Mouse (Mus musculus): ENCODE data around the gene Rasl11a. TPM values are rescaled to one million over a fixed set of nuclear protein-coding genes. Genes with fewer than 3 reads are reported as not detected.
A peak's percentile ranks its signal among the peaks of the same experiment; 100 is the strongest.
"Not testable (repeated sequence)": the region's sequence is repeated elsewhere in the genome, so short reads cannot be mapped to it uniquely, and the experiment has no call there.

Gene Rasl11a
- polyA plus RNA-seq, 1 experiment from 2014 or later, result 33.3 TPM

- H3K9me3 ChIP-seq, result 0 out of 2 replicates have a peak, but pooled peaks cover 6% of the 10 kb centered on the region
- 82% methylated on average over 2 of the region's 2 CpGs for WGBS
- no peaks in the 10 kb centered on the region for H3K4me1 ChIP-seq
- no peak overlapping the region for H3K4me3 ChIP-seq
- DNase-seq (ENCODE audit: low spot score), result no peak
- H3K27me3 ChIP-seq (replicated peaks; ENCODE audit: low read depth, poor library complexity, severe bottlenecking), result no peaks in the 10 kb centered on the region
- H3K27ac ChIP-seq (replicated peaks), result no peak overlapping the region
- H3K36me3 ChIP-seq (replicated peaks), result no peaks in the 10 kb centered on the region
Observed at GRCm38 (mm10) chr5:146876024-146876423, 31.2 kb downstream of the Rasl11a start.

GRCm38 (mm10) chr5:146877882-146878281 is 33.0 kb downstream of the Rasl11a start:
- not testable (repeated sequence) for H3K4me3 ChIP-seq; H3K36me3 ChIP-seq (replicated peaks); H3K9me3 ChIP-seq; H3K27me3 ChIP-seq (replicated peaks; ENCODE audit: low read depth, poor library complexity, severe bottlenecking); H3K4me1 ChIP-seq; H3K27ac ChIP-seq (replicated peaks); DNase-seq (ENCODE audit: low spot score)
- 76% methylated on average over 6 of the region's 6 CpGs for WGBS

- Histone ChIP-seq H3K27ac (replicated peaks) (no peak overlapping the region), H3K9me3 (no peaks in the 10 kb centered on the region), H3K4me1 (no peaks in the 10 kb centered on the region), H3K27me3 (replicated peaks; ENCODE audit: low read depth, poor library complexity, severe bottlenecking) (no peaks in the 10 kb centered on the region), H3K36me3 (replicated peaks) (no peaks in the 10 kb centered on the region), H3K4me3 (no peak overlapping the region)
- no peak for DNase-seq (ENCODE audit: low spot score)
- 91% methylated on average over 6 of the region's 6 CpGs for WGBS
Observed at GRCm38 (mm10) chr5:146882261-146882660, 37.4 kb downstream of the Rasl11a start.

GRCm38 (mm10) chr5:146883053-146883452 is 38.2 kb downstream of the Rasl11a start:
- H3K27ac ChIP-seq (replicated peaks), result no peak overlapping the region
- H3K4me1 ChIP-seq, result no peaks in the 10 kb centered on the region
- no peak overlapping the region for H3K4me3 ChIP-seq
- no peaks in the 10 kb centered on the region for H3K9me3 ChIP-seq
- H3K27me3 ChIP-seq (replicated peaks; ENCODE audit: low read depth, poor library complexity, severe bottlenecking), result no peaks in the 10 kb centered on the region; the same call in 1 of the 2 replicates
- DNase-seq (ENCODE audit: low spot score), result no peak
- WGBS, result 71% methylated on average over 7 of the region's 7 CpGs
- no peaks in the 10 kb centered on the region for H3K36me3 ChIP-seq (replicated peaks)

GRCm38 (mm10) chr5:146883486-146884272 is 38.8 kb downstream of the Rasl11a start:
- no peaks in the 10 kb centered on the region for H3K36me3 ChIP-seq (replicated peaks)
- WGBS, result 85% methylated on average over 15 of the region's 15 CpGs
- no peak overlapping the region for H3K4me3 ChIP-seq
- no peaks in the 10 kb centered on the region; the same call in 1 of the 2 replicates for H3K27me3 ChIP-seq (replicated peaks; ENCODE audit: low read depth, poor library complexity, severe bottlenecking)
- DNase-seq (ENCODE audit: low spot score), result no peak
- H3K4me1 ChIP-seq, result no peaks in the 10 kb centered on the region
- H3K9me3 ChIP-seq, result no peaks in the 10 kb centered on the region
- no peak overlapping the region for H3K27ac ChIP-seq (replicated peaks)

GRCm38 (mm10) chr5:146891127-146891526 is 46.3 kb downstream of the Rasl11a start:
- Histone ChIP-seq H3K4me1 (peaks cover 3% of the 10 kb centered on the region; the same call in 1 of the 2 replicates), H3K27me3 (replicated peaks; ENCODE audit: low read depth, poor library complexity, severe bottlenecking) (no peaks in the 10 kb centered on the region; the same call in 1 of the 2 replicates), H3K36me3 (replicated peaks) (no peaks in the 10 kb centered on the region), H3K4me3 (peak overlapping the region; percentile 42), H3K27ac (replicated peaks) (no peak overlapping the region), H3K9me3 (no peaks in the 10 kb centered on the region)
- WGBS, result 12% methylated on average over 14 of the region's 14 CpGs
- peak; percentile 40 for DNase-seq (ENCODE audit: low spot score)

GRCm38 (mm10) chr5:146892904-146893303 is 48.0 kb downstream of the Rasl11a start:
- Histone ChIP-seq H3K36me3 (replicated peaks) (no peaks in the 10 kb centered on the region), H3K4me3 (no peak overlapping the region), H3K27ac (replicated peaks) (no peak overlapping the region), H3K4me1 (peaks cover 8% of the 10 kb centered on the region; the same call in 1 of the 2 replicates), H3K9me3 (no peaks in the 10 kb centered on the region), H3K27me3 (replicated peaks; ENCODE audit: low read depth, poor library complexity, severe bottlenecking) (no peaks in the 10 kb centered on the region)
- WGBS, result 81% methylated on average over 4 of the region's 4 CpGs
- no peak for DNase-seq (ENCODE audit: low spot score)

GRCm38 (mm10) chr5:146893478-146894182 is 48.8 kb downstream of the Rasl11a start:
- H3K9me3 ChIP-seq, result no peaks in the 10 kb centered on the region
- no peak overlapping the region for H3K4me3 ChIP-seq
- no peak overlapping the region for H3K27ac ChIP-seq (replicated peaks)
- no peaks in the 10 kb centered on the region for H3K27me3 ChIP-seq (replicated peaks; ENCODE audit: low read depth, poor library complexity, severe bottlenecking)
- no peak for DNase-seq (ENCODE audit: low spot score)
- no peaks in the 10 kb centered on the region for H3K36me3 ChIP-seq (replicated peaks)
- peaks cover 8% of the 10 kb centered on the region; the same call in 1 of the 2 replicates for H3K4me1 ChIP-seq
- 86% methylated on average over 11 of the region's 11 CpGs for WGBS

GRCm38 (mm10) chr5:146895667-146896066 is 50.8 kb downstream of the Rasl11a start:
- DNase-seq (ENCODE audit: low spot score); H3K27me3 ChIP-seq (replicated peaks; ENCODE audit: low read depth, poor library complexity, severe bottlenecking); H3K4me3 ChIP-seq; H3K36me3 ChIP-seq (replicated peaks); H3K4me1 ChIP-seq; H3K27ac ChIP-seq (replicated peaks); H3K9me3 ChIP-seq: not testable (repeated sequence)
- 93% methylated on average over 16 of the region's 16 CpGs for WGBS

GRCm38 (mm10) chr5:146896973-146897372 is 52.1 kb downstream of the Rasl11a start:
- no peak overlapping the region for H3K4me3 ChIP-seq
- no peaks in the 10 kb centered on the region for H3K27me3 ChIP-seq (replicated peaks; ENCODE audit: low read depth, poor library complexity, severe bottlenecking)
- no peak overlapping the region for H3K27ac ChIP-seq (replicated peaks)
- no peak for DNase-seq (ENCODE audit: low spot score)
- 0 out of 2 replicates have a peak, but pooled peaks cover 4% of the 10 kb centered on the region for H3K4me1 ChIP-seq
- H3K9me3 ChIP-seq, result no peaks in the 10 kb centered on the region
- WGBS, result 71% methylated on average over 13 of the region's 13 CpGs
- no peaks in the 10 kb centered on the region for H3K36me3 ChIP-seq (replicated peaks)
